Mouse (Mus musculus): Measurements from ENCODE around the gene Best1. TPM values are rescaled to one million over a fixed set of nuclear protein-coding genes. Genes with fewer than 3 reads are reported as not detected.

Best1 gene
- total and polyA plus RNA-seq, 2 experiments from 2014 or later: 0.33 TPM; not detected in 1

DNA sequence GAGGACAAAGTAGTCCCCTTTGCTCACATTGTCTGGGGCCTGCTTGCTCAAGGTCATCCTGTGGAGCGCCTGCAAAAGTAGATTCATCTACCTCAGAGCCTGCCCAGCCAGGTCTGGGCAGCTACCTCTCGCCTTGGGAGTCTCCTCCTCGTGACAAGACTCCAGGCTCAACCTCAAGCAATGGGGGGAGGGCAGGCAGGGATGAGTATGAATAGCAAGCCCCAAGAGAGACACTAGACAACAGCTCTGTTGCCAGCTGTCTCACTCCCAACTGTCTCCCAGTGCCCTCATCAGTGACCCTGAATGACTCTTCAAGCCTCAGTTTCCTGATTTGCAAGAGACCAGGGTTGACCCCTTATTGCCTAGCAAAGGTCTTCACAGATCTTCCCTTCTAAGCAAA, 11.9 kb upstream of the Best1 start:
- peaks cover 14% of the 10 kb centered on the region; the same call in 1 of the 2 replicates for H3K4me1 ChIP-seq (ENCODE audit: control insufficient read depth, insufficient read depth)
- H3K9me3 ChIP-seq (replicated peaks; ENCODE audit: control insufficient read depth, low read length): no peaks in the 10 kb centered on the region
- no peak for ATAC-seq (ENCODE audit: insufficient read depth, low read depth)
- WGBS: 32% methylated on average over 3 of the region's 3 CpGs
- H3K4me3 ChIP-seq (ENCODE audit: low read depth, low read length): no peak overlapping the region
- DNase-seq (ENCODE audit: low spot score): no peak
- H3K27ac ChIP-seq (ENCODE audit: low read depth): peak overlapping the region; percentile 67
- H3K27me3 ChIP-seq (ENCODE audit: control insufficient read depth, insufficient read depth, low read length): no peaks in the 10 kb centered on the region
- no peaks in the 10 kb centered on the region for H3K36me3 ChIP-seq (replicated peaks; ENCODE audit: control insufficient read depth, insufficient read depth, low read length)
- no peak for TF ChIP-seq CTCF (IDR thresholded peaks at IDR 0.05; ENCODE audit: low read depth)
- H3K9ac ChIP-seq (replicated peaks; ENCODE audit: low read depth, low read length): no peak overlapping the region
- no peak overlapping the region for H3K4me2 ChIP-seq (ENCODE audit: low read depth, low read length)

DNA sequence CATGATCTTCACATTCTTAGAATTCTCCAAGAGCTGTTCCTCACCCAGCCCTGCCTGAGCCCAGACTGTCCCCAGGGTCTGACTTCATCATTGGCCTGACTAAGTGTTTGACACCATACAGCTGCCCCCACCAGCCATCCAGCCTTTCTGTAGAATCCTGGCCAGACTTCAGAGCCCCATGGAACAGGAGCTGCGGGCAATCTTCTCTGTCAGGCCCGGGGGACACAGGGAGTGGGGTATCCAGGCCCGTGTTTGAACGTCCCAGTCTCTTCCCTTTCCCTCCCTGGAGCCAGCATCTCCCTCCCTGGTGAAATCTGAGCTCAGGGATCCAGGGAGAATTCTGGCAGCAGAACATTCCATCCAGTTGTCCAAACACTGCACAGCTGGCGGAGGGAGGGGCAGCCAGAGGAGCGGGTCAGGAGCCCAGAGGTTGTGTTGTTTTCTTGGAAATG, 11.4 kb upstream of the Best1 start:
- 17% methylated on average over 6 of the region's 6 CpGs for WGBS
- H3K4me1 ChIP-seq (ENCODE audit: control insufficient read depth, insufficient read depth): peaks cover 13% of the 10 kb centered on the region; the same call in 1 of the 2 replicates

DNA sequence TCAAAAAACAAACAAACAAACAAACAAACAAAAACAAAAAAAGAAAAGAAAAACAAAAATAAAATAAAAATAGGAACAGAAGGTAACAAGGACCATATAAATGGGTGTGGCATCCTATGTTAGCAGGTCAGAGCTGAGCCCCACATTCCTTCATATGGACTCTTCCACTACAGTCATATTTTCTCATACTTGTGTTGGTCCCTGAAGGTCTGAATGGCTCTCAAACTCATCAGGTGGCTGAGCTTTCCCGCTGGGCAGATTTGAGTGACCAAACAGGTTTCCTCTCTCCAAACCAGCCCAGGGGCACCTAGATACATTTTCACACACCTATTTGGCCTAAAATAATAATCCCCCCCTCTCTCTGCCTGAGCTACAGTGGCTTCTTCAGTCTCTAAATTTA, 10.0 kb upstream of the Best1 start:
- no peak overlapping the region for H3K4me2 ChIP-seq (ENCODE audit: low read depth, low read length)
- WGBS: 85% methylated on average over 1 of the region's 1 CpGs
- DNase-seq (ENCODE audit: low spot score) (no peak), ATAC-seq (ENCODE audit: insufficient read depth, low read depth) (no peak)
- H3K4me1 ChIP-seq (ENCODE audit: control insufficient read depth, insufficient read depth): peaks cover 13% of the 10 kb centered on the region; the same call in 1 of the 2 replicates
- H3K36me3 ChIP-seq (replicated peaks; ENCODE audit: control insufficient read depth, insufficient read depth, low read length): no peaks in the 10 kb centered on the region
- no peak overlapping the region for H3K9ac ChIP-seq (replicated peaks; ENCODE audit: low read depth, low read length)
- H3K9me3 ChIP-seq (replicated peaks; ENCODE audit: control insufficient read depth, low read length): no peaks in the 10 kb centered on the region
- no peak overlapping the region for H3K27ac ChIP-seq (ENCODE audit: low read depth)
- H3K27me3 ChIP-seq (ENCODE audit: control insufficient read depth, insufficient read depth, low read length): no peaks in the 10 kb centered on the region
- TF ChIP-seq CTCF (IDR thresholded peaks at IDR 0.05; ENCODE audit: low read depth) (no peak), EP300 (IDR thresholded peaks at IDR 0.05; ENCODE audit: low read depth) (no peak)
- no peak overlapping the region for H3K4me3 ChIP-seq (ENCODE audit: low read depth, low read length)

More for the DNA sequence above, 11.4 kb upstream of the Best1 start:
- no peak overlapping the region for H3K9ac ChIP-seq (replicated peaks; ENCODE audit: low read depth, low read length)
- DNase-seq (ENCODE audit: low spot score) (peak; percentile 77), ATAC-seq (ENCODE audit: insufficient read depth, low read depth) (peak; percentile 64)
- H3K4me2 ChIP-seq (ENCODE audit: low read depth, low read length): no peak overlapping the region
- no peaks in the 10 kb centered on the region for H3K36me3 ChIP-seq (replicated peaks; ENCODE audit: control insufficient read depth, insufficient read depth, low read length)
- no peaks in the 10 kb centered on the region for H3K27me3 ChIP-seq (ENCODE audit: control insufficient read depth, insufficient read depth, low read length)
- TF ChIP-seq CTCF (IDR thresholded peaks at IDR 0.05; ENCODE audit: low read depth): no peak
- 0 out of 2 replicates have a peak, but pooled peaks have one; percentile 21 for TF ChIP-seq EP300 (IDR thresholded peaks at IDR 0.05; ENCODE audit: low read depth)
- H3K9me3 ChIP-seq (replicated peaks; ENCODE audit: control insufficient read depth, low read length): no peaks in the 10 kb centered on the region
- H3K27ac ChIP-seq (ENCODE audit: low read depth): peak overlapping the region; percentile 67
- H3K4me3 ChIP-seq (ENCODE audit: low read depth, low read length): no peak overlapping the region

DNA sequence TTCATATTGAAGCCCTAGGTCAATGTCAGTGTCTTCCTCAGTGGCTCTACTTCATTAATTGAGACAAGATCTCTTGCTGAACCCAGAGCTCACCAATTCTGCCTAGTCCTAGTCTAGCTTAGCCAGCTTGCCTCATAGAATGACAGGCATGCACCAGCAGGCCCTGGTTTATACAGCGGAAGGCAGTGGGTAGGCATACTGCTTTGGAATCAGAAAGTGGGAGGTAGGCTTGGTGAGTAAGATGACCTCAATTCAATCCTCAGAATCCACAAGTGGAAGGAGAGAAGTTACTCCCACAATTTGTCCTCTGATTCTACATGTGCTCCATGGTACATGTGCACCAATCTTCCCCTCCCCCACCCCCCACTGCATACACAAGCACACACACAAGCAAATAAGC, 2.3 kb upstream of the Best1 start:
- no peaks in the 10 kb centered on the region for H3K4me1 ChIP-seq (ENCODE audit: control insufficient read depth, insufficient read depth)
- DNase-seq (ENCODE audit: low spot score) (no peak), ATAC-seq (ENCODE audit: insufficient read depth, low read depth) (no peak)
- H3K9ac ChIP-seq (replicated peaks; ENCODE audit: low read depth, low read length): no peak overlapping the region
- H3K4me3 ChIP-seq (ENCODE audit: low read depth, low read length): no peak overlapping the region
- no peaks in the 10 kb centered on the region for H3K9me3 ChIP-seq (replicated peaks; ENCODE audit: control insufficient read depth, low read length)
- H3K4me2 ChIP-seq (ENCODE audit: low read depth, low read length): no peak overlapping the region
- no peak overlapping the region for H3K27ac ChIP-seq (ENCODE audit: low read depth)
- TF ChIP-seq CTCF (IDR thresholded peaks at IDR 0.05; ENCODE audit: low read depth): no peak
- TF ChIP-seq EP300 (IDR thresholded peaks at IDR 0.05; ENCODE audit: low read depth): no peak
- H3K27me3 ChIP-seq (ENCODE audit: control insufficient read depth, insufficient read depth, low read length): no peaks in the 10 kb centered on the region
- no peaks in the 10 kb centered on the region for H3K36me3 ChIP-seq (replicated peaks; ENCODE audit: control insufficient read depth, insufficient read depth, low read length)
- WGBS: 97% methylated on average over 1 of the region's 1 CpGs

DNA sequence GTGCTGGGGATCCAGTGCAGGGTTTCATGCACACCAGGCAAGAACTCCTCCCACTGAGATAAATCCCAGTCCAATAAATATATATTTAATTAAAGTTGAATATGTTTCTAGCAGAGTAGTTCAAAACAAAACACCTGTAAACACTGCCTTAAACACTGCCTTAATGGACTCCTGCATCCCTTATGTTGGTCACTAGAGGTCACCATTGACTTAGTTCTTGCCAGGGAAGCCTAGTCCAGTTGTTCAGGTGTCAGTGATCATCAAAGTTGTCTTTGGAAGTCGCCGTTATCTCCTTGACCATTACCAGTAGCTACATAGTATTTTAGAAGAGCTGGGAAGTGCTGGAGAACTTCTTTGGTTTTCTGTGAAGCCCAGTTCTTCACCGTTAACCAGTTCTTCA, 1.1 kb downstream of the Best1 start:
- Histone ChIP-seq H3K27me3 (ENCODE audit: control insufficient read depth, insufficient read depth, low read length) (no peaks in the 10 kb centered on the region), H3K9ac (replicated peaks; ENCODE audit: low read depth, low read length) (no peak overlapping the region), H3K27ac (ENCODE audit: low read depth) (no peak overlapping the region), H3K9me3 (replicated peaks; ENCODE audit: control insufficient read depth, low read length) (no peaks in the 10 kb centered on the region), H3K4me2 (ENCODE audit: low read depth, low read length) (no peak overlapping the region), H3K4me1 (ENCODE audit: control insufficient read depth, insufficient read depth) (no peaks in the 10 kb centered on the region), H3K36me3 (replicated peaks; ENCODE audit: control insufficient read depth, insufficient read depth, low read length) (no peaks in the 10 kb centered on the region), H3K4me3 (ENCODE audit: low read depth, low read length) (no peak overlapping the region)
- TF ChIP-seq CTCF (IDR thresholded peaks at IDR 0.05; ENCODE audit: low read depth) (peak; percentile 94), EP300 (IDR thresholded peaks at IDR 0.05; ENCODE audit: low read depth) (no peak)
- 23% methylated on average over 3 of the region's 3 CpGs for WGBS
- ATAC-seq (ENCODE audit: insufficient read depth, low read depth) (no peak; the same call in 1 of the 2 replicates), DNase-seq (ENCODE audit: low spot score) (peak; percentile 57)

Measured in heart, postnatal 0 days (tissue).